Mouse (Mus musculus) testis, adult 2 months (tissue): ENCODE results near the gene Mgrn1. TPM values are rescaled to one million over a fixed set of nuclear protein-coding genes. Genes with fewer than 3 reads are reported as not detected.
A peak's percentile ranks its signal among the peaks of the same experiment; 100 is the strongest.

Experiments
- H3K27ac ChIP-seq: fragments of 200-500 bp; 2 replicates; pipeline ENCODE4 v1.5.1; 2012; ENCODE audit warnings: low read depth, low read length; ENCODE audit not compliant: control insufficient read depth, insufficient read depth
- H3K27me3 ChIP-seq: fragments of 200-500 bp; 2 replicates; pipeline ENCODE4 v1.6.1; 2012; ENCODE audit warnings: mild to moderate bottlenecking, low read length, moderate library complexity; ENCODE audit not compliant: control insufficient read depth, insufficient read depth
- H3K36me3 ChIP-seq: fragments of 200-500 bp; 2 replicates; pipeline ENCODE4 v1.6.1; 2012; ENCODE audit warnings: mild to moderate bottlenecking, low read length; ENCODE audit not compliant: control insufficient read depth, insufficient read depth
- H3K4me1 ChIP-seq: fragments of 200-500 bp; 2 replicates; pipeline ENCODE4 v1.6.1; 2012; ENCODE audit warnings: low read length; ENCODE audit not compliant: control insufficient read depth, insufficient read depth
- H3K4me3 ChIP-seq: fragments of 200-500 bp; 2 replicates; pipeline ENCODE4 v1.5.1; 2012; ENCODE audit warnings: low read depth, mild to moderate bottlenecking, low read length, moderate library complexity, mixed read lengths; ENCODE audit not compliant: control insufficient read depth
- CTCF ChIP-seq: fragments of 200-500 bp; IDR thresholded peaks from 2 replicates; pipeline ENCODE4 v1.5.1; 2012; ENCODE audit warnings: low read depth, mild to moderate bottlenecking, inconsistent platforms, low read length, moderate library complexity; ENCODE audit not compliant: control insufficient read depth, insufficient read depth, insufficient replicate concordance
- POLR2A ChIP-seq: fragments of 200-500 bp; IDR thresholded peaks from 2 replicates; pipeline ENCODE4 v1.6.1; 2012; ENCODE audit warnings: low read depth, mild to moderate bottlenecking, inconsistent platforms, low read length, moderate library complexity; ENCODE audit not compliant: control insufficient read depth
- polyA plus RNA-seq: library from polyadenylated mRNA; depleted of rRNA; stranded (reverse); fragments of >200 nt; gene quantifications from 2 replicates; pipeline ENCODE4 v1.2.3, GENCODE M21; 2012

The Mgrn1 gene
- polyA plus RNA-seq, 1 experiment = 29.6 TPM

GRCm38 (mm10) chr16:4963797-4964709 lies 78.0 kb downstream of the Mgrn1 start, which contains the start of gene Anks3:
TSS of gene Anks3 (minus strand) at chr16:4964205.
- H3K27ac ChIP-seq = peak within 1 kb of the TSS; percentile 95
- peak; percentile 62 for TF ChIP-seq POLR2A
- TF ChIP-seq CTCF = no peak

GRCm38 (mm10) chr16:4964731-4965391 lies 78.8 kb downstream of the Mgrn1 start:
- TF ChIP-seq POLR2A = no peak
- no peak for TF ChIP-seq CTCF
- peak overlapping the region; percentile 95 for H3K27ac ChIP-seq

More at GRCm38 (mm10) chr16:4963797-4964709, 78.0 kb downstream of the Mgrn1 start, which contains the start of gene Anks3:
- Histone ChIP-seq H3K36me3 (peaks cover 1% of the 10 kb centered on the region), H3K27me3 (no peaks in the 10 kb centered on the region), H3K4me1 (peaks cover 9% of the 10 kb centered on the region), H3K4me3 (peak within 1 kb of the TSS; percentile 100)

GRCm38 (mm10) chr16:4965392-4966129 lies 79.5 kb downstream of the Mgrn1 start:
- Histone ChIP-seq H3K4me1 (peaks cover 9% of the 10 kb centered on the region), H3K27ac (no peak overlapping the region), H3K4me3 (peak overlapping the region; percentile 75), H3K36me3 (peaks cover 3% of the 10 kb centered on the region), H3K27me3 (no peaks in the 10 kb centered on the region)
- TF ChIP-seq CTCF (no peak), POLR2A (no peak)

More at GRCm38 (mm10) chr16:4964731-4965391, 78.8 kb downstream of the Mgrn1 start:
- peaks cover 9% of the 10 kb centered on the region for H3K4me1 ChIP-seq
- H3K4me3 ChIP-seq = peak overlapping the region; percentile 100
- H3K27me3 ChIP-seq = no peaks in the 10 kb centered on the region
- peaks cover 3% of the 10 kb centered on the region for H3K36me3 ChIP-seq

- Histone ChIP-seq H3K27me3 (no peaks in the 10 kb centered on the region), H3K27ac (no peak overlapping the region), H3K36me3 (peaks cover 3% of the 10 kb centered on the region), H3K4me3 (no peak overlapping the region), H3K4me1 (peaks cover 3% of the 10 kb centered on the region)
- TF ChIP-seq POLR2A (no peak), CTCF (no peak)
Observed at GRCm38 (mm10) chr16:4968426-4968825, 82.4 kb downstream of the Mgrn1 start.

GRCm38 (mm10) chr16:4969055-4969843 lies 83.2 kb downstream of the Mgrn1 start:
- TF ChIP-seq CTCF (no peak), POLR2A (no peak)
- no peak overlapping the region for H3K27ac ChIP-seq
- H3K27me3 ChIP-seq = no peaks in the 10 kb centered on the region
- H3K36me3 ChIP-seq = peaks cover 3% of the 10 kb centered on the region
- no peak overlapping the region for H3K4me3 ChIP-seq
- peaks cover 2% of the 10 kb centered on the region for H3K4me1 ChIP-seq

GRCm38 (mm10) chr16:4971626-4972025 lies 85.6 kb downstream of the Mgrn1 start:
- Histone ChIP-seq H3K27me3 (no peaks in the 10 kb centered on the region), H3K4me3 (no peak overlapping the region), H3K36me3 (peaks cover 3% of the 10 kb centered on the region), H3K27ac (no peak overlapping the region), H3K4me1 (no peaks in the 10 kb centered on the region; the same call in 1 of the 2 replicates)
- TF ChIP-seq CTCF (no peak), POLR2A (no peak)
